Mouse (Mus musculus) testis, adult 2 months (tissue): ENCODE results near the gene Wbp4.

Experiments used
- CTCF ChIP-seq: fragments of 200-500 bp; IDR thresholded peaks from 2 replicates; pipeline ENCODE4 v1.5.1; 2012; ENCODE audit warnings: low read depth, mild to moderate bottlenecking, inconsistent platforms, low read length, moderate library complexity; ENCODE audit not compliant: control insufficient read depth, insufficient read depth, insufficient replicate concordance
- POLR2A ChIP-seq: fragments of 200-500 bp; IDR thresholded peaks from 2 replicates; pipeline ENCODE4 v1.6.1; 2012; ENCODE audit warnings: low read depth, mild to moderate bottlenecking, inconsistent platforms, low read length, moderate library complexity; ENCODE audit not compliant: control insufficient read depth

DNA sequence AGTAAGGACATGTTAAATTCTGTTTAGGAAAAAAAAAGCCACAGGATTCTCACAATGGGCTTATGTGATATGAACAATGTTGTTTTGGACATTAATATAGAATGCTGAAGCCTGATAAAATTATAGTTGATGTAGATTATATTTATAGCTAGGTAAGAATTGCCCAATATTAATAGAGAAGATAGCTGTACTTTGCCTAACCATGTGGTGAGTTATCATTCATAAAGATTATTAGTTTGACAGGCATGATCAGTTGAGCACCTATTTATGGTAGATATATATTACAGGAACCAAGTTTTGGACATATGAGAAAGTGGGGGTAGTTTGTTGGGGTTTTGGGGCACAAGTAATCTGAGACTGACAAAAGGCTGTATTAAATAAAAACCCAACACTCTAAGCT is 39.3 kb upstream of the Wbp4 start:
- TF ChIP-seq CTCF (no peak), POLR2A (no peak)
